Mouse (Mus musculus) myocyte (in vitro differentiated cells): Measurements from ENCODE around the gene Gak. TPM values are rescaled to one million over a fixed set of nuclear protein-coding genes. Genes with fewer than 3 reads are reported as not detected.

Source experiments
- H3K27me3 ChIP-seq: one replicate; pipeline ENCODE4 v1.6.1; 2011; ENCODE audit not compliant: control insufficient read depth, insufficient read depth, insufficient read length
- H3K36me3 ChIP-seq: one replicate; pipeline ENCODE4 v1.6.1; 2011; ENCODE audit not compliant: control insufficient read depth, insufficient read depth
- H3K4me2 ChIP-seq: one replicate; pipeline ENCODE4 v1.6.1; 2011; ENCODE audit warnings: low read depth, control low read depth
- H3K4me3 ChIP-seq: one replicate; pipeline ENCODE4 v1.5.1; 2011; ENCODE audit warnings: mild to moderate bottlenecking, control low read depth, moderate library complexity
- H3K79me2 ChIP-seq: one replicate; pipeline ENCODE4 v1.6.1; 2011; ENCODE audit not compliant: control insufficient read depth, insufficient read depth
- H3ac ChIP-seq: one replicate; pipeline ENCODE4 v1.6.1; 2011; ENCODE audit not compliant: control insufficient read depth, insufficient read length
- CEBPB ChIP-seq: IDR thresholded peaks from 2 replicates; pipeline ENCODE4 v1.6.1; 2011; ENCODE audit warnings: mild to moderate bottlenecking, moderate library complexity; ENCODE audit not compliant: poor library complexity, insufficient read depth, severe bottlenecking
- E2F4 ChIP-seq: IDR thresholded peaks from one replicate; pipeline ENCODE4 v1.6.1; 2011; ENCODE audit warnings: mild to moderate bottlenecking, control low read depth, moderate library complexity; ENCODE audit not compliant: insufficient read depth
- MAX ChIP-seq: IDR thresholded peaks from one replicate; pipeline ENCODE4 v1.6.1; 2011; ENCODE audit warnings: low read depth, mild to moderate bottlenecking, control low read depth
- MYOD1 ChIP-seq, 3 experiments: IDR thresholded peaks; one replicate each; pipeline ENCODE4 v1.6.1; 2011; ENCODE audit warnings: control low read depth in 2 of 3, low read depth in 2 of 3, mild to moderate bottlenecking in 2 of 3, moderate library complexity in 1 of 3; ENCODE audit not compliant: insufficient read length in 2 of 3, control insufficient read depth in 1 of 3
- MYOG ChIP-seq, 3 experiments: IDR thresholded peaks; one replicate each; pipeline ENCODE4 v1.6.1; 2011; ENCODE audit warnings: control low read depth in 2 of 3, low read depth in 2 of 3, mild to moderate bottlenecking in 2 of 3; ENCODE audit not compliant: insufficient read length in 2 of 3, control insufficient read depth in 1 of 3, insufficient read depth in 1 of 3
- POLR2A ChIP-seq: IDR thresholded peaks from one replicate; pipeline ENCODE4 v1.6.1; 2011; ENCODE audit warnings: low read depth, mild to moderate bottlenecking, control low read depth, moderate library complexity; ENCODE audit not compliant: insufficient read length
- POLR2AphosphoS2 ChIP-seq: IDR thresholded peaks from one replicate; pipeline ENCODE4 v1.6.1; 2011; ENCODE audit warnings: low read depth, control low read depth; ENCODE audit not compliant: insufficient read length
- REST ChIP-seq: IDR thresholded peaks from one replicate; pipeline ENCODE4 v1.6.1; 2011; ENCODE audit warnings: mild to moderate bottlenecking, control low read depth, moderate library complexity; ENCODE audit not compliant: insufficient read depth, insufficient read length
- SRF ChIP-seq: IDR thresholded peaks from one replicate; pipeline ENCODE4 v1.6.1; 2011; ENCODE audit warnings: low read depth; ENCODE audit not compliant: control insufficient read depth, insufficient read length
- TCF12 ChIP-seq: IDR thresholded peaks from one replicate; pipeline ENCODE4 v1.6.1; 2011; ENCODE audit warnings: mild to moderate bottlenecking, control low read depth; ENCODE audit not compliant: poor library complexity, insufficient read depth, severe bottlenecking
- TCF3 ChIP-seq: IDR thresholded peaks from one replicate; pipeline ENCODE4 v1.6.1; 2011; ENCODE audit warnings: low read depth, control low read depth; ENCODE audit not compliant: insufficient read length
- USF1 ChIP-seq: IDR thresholded peaks from one replicate; pipeline ENCODE4 v1.6.1; 2011; ENCODE audit warnings: low read depth, mild to moderate bottlenecking, control low read depth, moderate library complexity
- polyA plus RNA-seq: library from polyadenylated mRNA; unstranded; fragments of >200 nt; fragmentation: generic; extraction: Trizol; gene quantifications from one replicate; pipeline ENCODE4 v1.2.1, GENCODE M21; 2012; ENCODE audit warnings: missing spikeins

Gene Gak
- polyA plus RNA-seq, 1 experiment: 46.1 TPM

DNA sequence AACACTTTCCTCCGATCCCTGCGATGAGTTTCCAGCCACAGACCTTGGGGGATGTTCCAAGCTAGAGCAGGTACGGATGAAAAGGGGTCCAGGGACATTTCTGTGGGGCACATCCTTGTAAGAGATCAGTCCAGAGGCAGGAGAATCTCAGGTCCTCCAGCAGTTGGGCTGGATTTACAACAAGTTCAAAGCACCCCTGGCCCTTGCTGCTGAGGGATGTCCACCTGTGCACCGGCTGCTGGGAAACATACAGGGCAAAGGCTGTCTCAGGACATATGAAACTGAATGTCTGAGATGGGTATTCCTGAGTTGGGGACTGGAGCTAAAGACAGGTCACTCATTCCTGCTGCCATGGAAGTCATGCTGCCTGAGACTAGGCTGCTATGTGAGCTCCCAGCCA lies 72.6 kb downstream of the Gak start:
- Histone ChIP-seq H3K79me2 (no peaks in the 10 kb centered on the region), H3K4me2 (no peak overlapping the region), H3K4me3 (no peak overlapping the region), H3ac (no peak overlapping the region), H3K27me3 (no peaks in the 10 kb centered on the region), H3K36me3 (no peaks in the 10 kb centered on the region)
- TF ChIP-seq MYOD1 (IDR thresholded peaks at IDR 0.05; ENCODE audit: control insufficient read depth in 1 of 3, insufficient read length in 2 of 3, low read depth in 2 of 3): no peak
- no peak for TF ChIP-seq TCF3
- TF ChIP-seq SRF: no peak
- no peak for TF ChIP-seq TCF12
- TF ChIP-seq E2F4: no peak
- TF ChIP-seq MYOG (IDR thresholded peaks at IDR 0.05; ENCODE audit: control insufficient read depth in 1 of 3, insufficient read depth in 1 of 3, insufficient read length in 2 of 3, low read depth in 2 of 3): no peak
- TF ChIP-seq USF1: no peak
- no peak for TF ChIP-seq CEBPB
- no peak for TF ChIP-seq POLR2AphosphoS2
- TF ChIP-seq REST: no peak
- TF ChIP-seq POLR2A: no peak
- TF ChIP-seq MAX: no peak

DNA sequence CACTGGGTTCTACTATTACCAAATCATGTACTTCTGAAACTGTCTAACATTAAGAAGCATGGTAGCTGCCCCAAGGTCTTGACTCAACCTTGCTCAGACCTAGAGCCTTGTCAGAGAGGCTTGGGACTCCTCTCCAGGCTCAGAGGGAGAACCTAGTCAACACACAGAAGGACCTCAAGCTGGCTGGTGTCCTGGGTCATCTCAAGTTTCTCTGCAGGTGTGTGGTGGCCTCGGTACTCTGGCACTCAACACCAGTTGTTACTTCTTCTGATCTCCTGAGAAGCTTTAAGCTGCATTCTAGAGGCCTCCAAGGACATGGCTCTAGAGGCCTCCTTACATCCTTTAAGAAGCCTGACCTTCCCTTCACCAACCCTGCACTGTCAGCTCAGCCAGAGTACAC lies 75.5 kb downstream of the Gak start:
- no peak overlapping the region for H3ac ChIP-seq
- TF ChIP-seq POLR2A (no peak), MYOD1 (IDR thresholded peaks at IDR 0.05; ENCODE audit: control insufficient read depth in 1 of 3, insufficient read length in 2 of 3, low read depth in 2 of 3) (no peak), CEBPB (no peak), MAX (no peak), POLR2AphosphoS2 (no peak), TCF12 (no peak), E2F4 (no peak), MYOG (IDR thresholded peaks at IDR 0.05; ENCODE audit: control insufficient read depth in 1 of 3, insufficient read depth in 1 of 3, insufficient read length in 2 of 3, low read depth in 2 of 3) (no peak), TCF3 (no peak)
- no peak overlapping the region for H3K4me2 ChIP-seq
- no peak overlapping the region for H3K4me3 ChIP-seq
- peaks cover 15% of the 10 kb centered on the region for H3K27me3 ChIP-seq
- no peaks in the 10 kb centered on the region for H3K36me3 ChIP-seq
- H3K79me2 ChIP-seq: no peaks in the 10 kb centered on the region

- H3K79me2 ChIP-seq: no peaks in the 10 kb centered on the region
- H3K4me2 ChIP-seq: no peak overlapping the region
- no peaks in the 10 kb centered on the region for H3K36me3 ChIP-seq
- H3K4me3 ChIP-seq: no peak overlapping the region
- H3K27me3 ChIP-seq: peaks cover 15% of the 10 kb centered on the region
- TF ChIP-seq MYOD1 (IDR thresholded peaks at IDR 0.05; ENCODE audit: control insufficient read depth in 1 of 3, insufficient read length in 2 of 3, low read depth in 2 of 3): no peak
- no peak for TF ChIP-seq TCF12
- no peak for TF ChIP-seq POLR2A
- TF ChIP-seq TCF3: no peak
- no peak for TF ChIP-seq REST
- no peak for TF ChIP-seq POLR2AphosphoS2
- no peak for TF ChIP-seq CEBPB
- no peak for TF ChIP-seq SRF
- TF ChIP-seq MAX: no peak
- TF ChIP-seq MYOG (IDR thresholded peaks at IDR 0.05; ENCODE audit: control insufficient read depth in 1 of 3, insufficient read depth in 1 of 3, insufficient read length in 2 of 3, low read depth in 2 of 3): no peak
- no peak for TF ChIP-seq E2F4
- H3ac ChIP-seq: no peak overlapping the region
These were observed 79.4 kb downstream of the Gak start for GRCm38 (mm10) chr5:108550207-108550594.

DNA sequence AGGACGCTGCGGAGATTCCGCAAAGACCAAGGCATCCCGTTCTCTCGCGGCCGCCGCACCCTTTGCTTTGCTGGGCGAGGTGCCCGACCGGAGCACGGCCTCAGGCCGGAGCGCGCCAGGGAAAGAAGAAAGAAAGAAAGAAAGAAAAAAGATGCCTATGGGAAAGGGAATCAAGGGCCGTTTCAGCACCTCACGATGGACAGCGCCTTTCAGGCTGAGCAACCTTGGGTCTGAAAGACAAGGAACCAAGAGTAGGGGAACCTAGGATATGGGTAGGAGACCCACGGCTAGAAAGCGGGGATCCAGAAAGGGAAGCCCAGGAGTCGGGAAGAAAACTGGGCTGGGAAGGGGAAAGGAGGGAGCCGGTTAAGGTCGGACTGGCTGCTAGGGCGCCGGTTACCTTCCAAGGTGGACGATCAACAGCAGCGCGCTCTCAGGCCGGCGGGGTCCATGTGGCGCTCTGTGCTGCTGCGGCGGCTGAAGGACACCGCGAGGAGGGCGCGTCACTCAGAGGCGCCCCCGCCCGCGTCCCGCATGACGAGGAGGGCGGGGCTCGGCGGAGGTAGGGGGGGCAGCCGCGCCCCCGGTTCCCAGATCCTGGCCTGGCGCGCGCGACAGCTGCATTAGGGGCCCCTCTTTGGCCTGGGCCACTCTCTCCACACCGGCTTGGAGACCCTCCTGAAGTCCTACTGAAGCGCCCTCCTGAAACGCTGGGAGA lies 79.9 kb downstream of the Gak start, which contains the start of gene Cplx1:
Cplx1 (minus strand) TSS at position 536 of the 718 bp plus-strand sequence.
- no peaks in the 10 kb centered on the region for H3K79me2 ChIP-seq
- no peak within 1 kb of the TSS for H3K4me2 ChIP-seq
- peak; percentile 86 for TF ChIP-seq REST
- peak; percentile 54 for TF ChIP-seq MAX
- no peak for TF ChIP-seq USF1
- no peak within 1 kb of the TSS for H3K4me3 ChIP-seq
- peaks cover 15% of the 10 kb centered on the region for H3K27me3 ChIP-seq
- H3K36me3 ChIP-seq: no peaks in the 10 kb centered on the region
- no peak within 1 kb of the TSS for H3ac ChIP-seq

GRCm38 (mm10) chr5:108549137-108549488 lies 80.4 kb downstream of the Gak start:
- no peak overlapping the region for H3K4me2 ChIP-seq
- H3K36me3 ChIP-seq: no peaks in the 10 kb centered on the region
- no peaks in the 10 kb centered on the region for H3K79me2 ChIP-seq
- H3K27me3 ChIP-seq: peaks cover 16% of the 10 kb centered on the region
- H3ac ChIP-seq: no peak overlapping the region
- H3K4me3 ChIP-seq: no peak overlapping the region
- TF ChIP-seq POLR2A (no peak), MYOG (IDR thresholded peaks at IDR 0.05; ENCODE audit: control insufficient read depth in 1 of 3, insufficient read depth in 1 of 3, insufficient read length in 2 of 3, low read depth in 2 of 3) (no peak), MAX (no peak), MYOD1 (IDR thresholded peaks at IDR 0.05; ENCODE audit: control insufficient read depth in 1 of 3, insufficient read length in 2 of 3, low read depth in 2 of 3) (no peak), CEBPB (no peak), E2F4 (no peak), TCF12 (no peak), TCF3 (no peak), REST (no peak), SRF (no peak), USF1 (no peak), POLR2AphosphoS2 (no peak)
